Mouse (Mus musculus) fibroblast of lung, adult 2 months (primary cell): ENCODE data around the gene Immp2l.
"Not testable (repeated sequence)": the region's sequence is repeated elsewhere in the genome, so short reads cannot be mapped to it uniquely, and the experiment has no call there.

Experiments used
- DNase-seq: peaks from one replicate; pipeline ENCODE4 v3.0.0-alpha.2; 2011; ENCODE audit warnings: low read depth

Immp2l gene

DNA sequence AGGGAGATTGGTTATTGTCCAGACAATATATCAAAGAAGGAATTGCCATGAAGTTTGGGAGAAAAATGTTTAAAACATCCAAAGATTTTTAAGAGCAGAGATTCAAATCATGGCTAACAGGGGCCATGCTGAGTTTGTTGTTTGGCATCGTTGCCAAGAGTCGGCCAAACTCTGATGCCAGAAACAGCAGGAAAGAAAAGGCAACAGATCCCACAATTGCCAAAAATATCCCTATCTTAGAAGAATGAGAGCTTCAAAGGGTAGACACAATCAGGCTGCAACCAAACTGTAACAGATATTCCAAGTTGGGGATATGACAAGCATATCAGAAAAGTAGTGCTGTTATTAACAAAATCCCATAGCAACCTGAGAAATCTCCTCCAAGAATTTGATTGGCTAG, 686.7 kb downstream of the Immp2l start:
- DNase-seq, result no peak

DNA sequence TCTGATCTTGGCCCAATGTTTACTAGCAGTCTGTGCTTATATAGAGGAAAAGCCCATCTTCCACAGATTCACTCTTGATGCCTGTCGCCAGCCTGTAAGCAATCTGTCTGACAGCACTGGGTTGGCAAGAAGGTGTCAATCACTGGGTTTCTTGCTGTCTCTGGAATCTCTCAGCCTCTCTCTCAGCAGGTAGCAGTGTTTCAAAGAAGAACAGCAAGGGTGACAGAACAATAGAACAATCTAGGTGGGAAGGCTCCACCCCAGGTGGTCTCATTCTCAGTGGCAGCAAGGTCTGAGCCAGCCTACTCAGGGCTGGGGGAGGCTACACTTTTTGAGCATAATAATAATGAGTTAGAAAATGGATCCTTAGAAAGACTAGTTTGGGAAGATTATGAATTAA, 693.1 kb downstream of the Immp2l start:
- DNase-seq, result no peak

DNA sequence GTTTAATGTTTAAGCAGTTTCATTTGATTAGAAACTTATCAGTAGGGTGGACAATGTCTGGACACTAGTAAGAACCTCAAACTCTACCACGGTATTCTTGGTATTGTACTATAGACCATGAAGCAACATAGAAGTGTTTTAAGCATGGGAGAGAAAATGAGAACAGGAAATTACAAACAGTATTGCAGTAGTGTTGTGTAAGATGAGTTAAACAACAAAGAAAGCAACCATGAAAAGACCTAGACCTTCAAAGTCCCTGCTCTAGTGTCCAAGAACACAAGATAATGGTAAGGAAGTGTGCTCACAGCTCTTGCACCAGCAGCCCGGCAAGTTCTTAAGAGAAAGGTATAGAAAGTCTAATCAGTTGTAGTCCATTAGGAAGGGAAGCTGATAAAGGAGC, 700.7 kb downstream of the Immp2l start:
- no peak for DNase-seq

DNA sequence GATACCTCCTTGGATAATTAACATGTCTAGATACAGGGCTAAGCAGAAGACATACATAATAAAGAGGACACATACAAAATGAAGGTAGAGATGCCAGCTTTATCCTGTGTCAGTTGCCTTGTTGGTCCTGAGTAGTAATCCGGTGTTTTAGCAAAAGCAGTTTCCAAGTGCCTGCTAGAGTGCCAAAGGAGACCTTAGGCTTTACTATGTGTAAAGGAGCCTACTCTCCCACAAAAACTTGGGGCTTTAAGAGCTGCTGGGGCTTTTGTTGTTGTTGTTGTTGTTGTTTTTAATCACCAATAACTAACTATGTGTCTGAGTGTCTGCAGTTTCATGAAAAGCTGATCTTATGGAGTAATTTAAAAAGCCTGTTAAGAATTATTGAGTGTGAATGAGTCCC, 702.8 kb downstream of the Immp2l start:
- no peak for DNase-seq

DNA sequence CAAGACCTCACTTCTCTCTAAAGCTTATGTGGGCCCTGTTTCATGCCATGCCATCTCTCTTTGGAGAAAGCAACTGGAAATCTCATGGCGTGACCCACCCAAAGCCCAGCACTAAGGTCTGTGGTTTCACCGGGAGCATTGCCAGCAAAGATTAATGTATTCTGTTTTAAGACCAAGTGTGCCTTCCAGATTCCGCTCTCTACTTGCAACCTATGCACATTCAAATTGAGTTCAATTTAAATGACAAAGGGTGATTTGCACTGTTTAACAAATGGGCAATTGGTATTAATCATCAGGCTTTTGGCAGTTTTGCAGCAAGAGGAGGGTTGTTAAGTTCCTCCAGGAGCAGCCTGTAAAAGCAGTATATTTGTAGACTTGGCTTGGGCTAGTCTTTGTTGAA, 703.3 kb downstream of the Immp2l start:
- DNase-seq, result peak; percentile 35

DNA sequence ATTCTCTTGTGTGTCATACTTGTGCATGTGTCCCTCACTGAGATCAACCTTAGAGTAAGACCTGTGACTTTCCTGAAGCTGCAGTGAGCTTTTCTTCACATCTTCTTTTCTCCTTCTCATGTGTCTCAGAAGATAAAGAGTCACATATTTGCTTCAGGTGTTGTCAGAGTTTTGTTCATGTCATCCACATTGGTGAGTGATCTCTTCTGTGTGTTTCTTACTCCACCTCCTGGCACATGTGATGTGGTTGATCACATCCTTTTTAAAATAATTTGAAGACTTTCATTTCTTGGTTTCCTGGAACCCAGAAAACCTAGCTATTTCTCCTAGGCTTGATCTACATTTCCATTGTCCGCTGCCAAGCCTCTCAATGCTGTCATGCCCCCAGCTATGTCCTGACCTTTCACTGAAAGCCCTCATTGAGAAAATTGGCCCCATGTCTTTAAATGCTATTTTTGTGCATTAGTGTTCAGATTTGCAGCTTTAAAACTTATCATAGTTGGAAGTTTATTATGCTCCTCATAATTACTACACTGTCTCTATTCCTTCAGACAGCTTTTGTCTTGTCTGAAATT, 704.0 kb downstream of the Immp2l start:
- no peak for DNase-seq

DNA sequence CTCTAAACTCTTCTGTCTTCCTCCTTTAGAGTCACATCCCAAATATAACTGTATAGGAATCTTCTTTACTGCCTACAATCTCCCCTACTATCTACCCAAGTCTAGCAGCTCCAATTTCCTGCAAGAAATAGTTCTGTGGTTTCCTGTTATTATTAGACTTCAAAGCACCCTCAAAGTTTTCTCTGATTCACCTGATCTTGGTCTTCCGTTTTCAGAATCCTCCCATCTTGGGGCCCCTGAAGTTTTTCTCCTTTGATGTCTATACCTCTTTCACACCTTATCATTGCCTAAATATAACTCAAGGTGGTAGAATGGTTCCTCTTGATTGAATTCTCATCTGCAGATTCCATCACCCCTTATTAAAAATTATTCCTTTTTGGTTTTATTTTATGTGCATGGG, 704.6 kb downstream of the Immp2l start:
- no peak for DNase-seq

DNA sequence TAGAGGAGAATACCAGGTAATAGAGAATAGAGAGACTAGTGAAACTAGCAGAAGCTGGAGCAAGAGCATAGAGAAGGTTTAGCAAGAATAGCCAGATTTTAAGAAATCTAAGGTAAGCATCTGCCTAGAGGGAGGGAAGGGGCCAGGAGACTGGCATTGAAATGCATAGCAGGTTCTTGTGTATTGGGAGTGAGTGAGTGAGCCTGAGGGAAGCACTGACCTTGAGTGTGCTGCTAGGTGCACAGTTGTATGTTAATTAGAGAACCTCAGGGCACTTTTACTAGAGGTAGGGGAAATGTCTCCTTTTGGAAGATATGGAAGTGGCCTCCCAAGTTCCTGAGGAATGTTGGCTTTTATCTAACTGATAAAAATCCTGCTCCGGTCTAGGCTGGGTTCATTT, 705.9 kb downstream of the Immp2l start:
- no peak for DNase-seq

DNA sequence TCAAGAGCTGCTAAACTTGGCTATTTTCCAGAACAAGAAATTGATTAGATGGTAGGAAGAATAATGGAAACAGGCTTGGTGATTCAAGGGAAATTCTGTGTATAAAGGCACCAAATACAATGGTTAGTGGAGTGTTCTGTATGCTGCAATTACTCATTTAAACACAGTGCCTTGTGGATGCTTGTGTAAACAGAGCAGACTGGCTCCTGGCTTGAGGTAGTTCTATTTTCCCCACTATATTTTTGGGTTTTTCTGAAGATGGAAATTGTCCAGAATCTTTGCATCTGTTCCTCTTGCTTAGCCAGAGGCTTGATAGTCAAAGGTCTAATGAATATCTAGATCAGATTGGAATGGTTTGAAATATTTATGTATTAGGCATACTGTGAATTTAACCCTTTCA, 709.3 kb downstream of the Immp2l start:
- no peak for DNase-seq

DNA sequence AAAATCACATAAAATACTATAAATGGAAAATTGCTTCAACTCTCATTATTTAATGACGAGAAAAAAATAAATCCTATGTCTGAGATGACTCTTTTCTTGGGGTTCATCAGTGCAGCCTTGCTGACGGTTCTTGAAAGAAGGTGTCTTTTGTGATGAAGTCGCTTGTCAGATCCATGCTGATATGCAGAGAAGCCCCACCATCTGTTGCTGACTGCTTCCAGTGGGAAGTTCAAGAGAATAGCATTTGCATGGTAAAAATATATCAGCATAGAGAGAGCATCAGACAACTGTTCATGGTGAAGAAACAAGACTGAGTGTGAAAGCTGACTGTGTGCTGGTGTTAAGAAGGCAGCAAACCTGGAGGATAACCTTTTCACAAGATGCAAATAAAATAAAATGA, 719.0 kb downstream of the Immp2l start:
- DNase-seq, result no peak

DNA sequence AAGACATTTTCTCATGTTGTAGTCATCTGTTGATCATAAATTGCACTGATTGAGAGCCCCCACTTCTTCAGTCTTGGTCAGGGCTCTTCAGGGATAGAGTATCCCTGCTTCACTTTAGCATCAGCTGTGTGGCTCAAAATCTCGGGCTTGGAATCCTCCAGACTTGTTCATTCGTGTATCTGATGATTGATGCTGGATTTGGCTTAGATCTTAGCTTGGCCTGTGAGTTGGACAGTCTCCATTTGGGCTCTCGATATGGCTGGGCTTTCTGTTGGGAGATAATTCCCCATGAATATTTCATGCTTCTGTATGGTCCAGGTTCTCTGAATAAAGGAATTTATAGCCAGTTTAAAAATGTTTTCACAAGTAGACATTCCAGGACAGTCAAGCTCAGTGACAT, 739.5 kb downstream of the Immp2l start:
- no peak for DNase-seq

DNA sequence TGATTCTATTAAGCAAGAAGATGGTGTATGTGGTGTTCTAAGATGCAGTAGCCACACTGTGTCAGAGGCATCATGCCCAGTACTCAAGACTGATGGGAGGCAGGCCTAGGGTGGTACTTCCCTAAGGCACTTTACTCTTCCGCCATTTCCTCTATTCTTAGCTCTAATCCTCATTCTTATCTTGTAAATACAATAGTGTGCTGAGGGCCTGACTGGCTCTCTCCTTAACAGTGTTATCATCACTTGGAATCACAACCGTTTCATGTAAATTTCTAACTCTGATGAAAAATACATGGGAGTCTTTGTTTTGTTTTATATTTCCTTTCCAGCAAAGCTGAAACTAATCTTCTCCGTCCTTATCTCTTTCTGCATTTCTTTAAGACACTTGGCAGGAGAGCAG, 750.1 kb downstream of the Immp2l start:
- DNase-seq, result no peak

DNA sequence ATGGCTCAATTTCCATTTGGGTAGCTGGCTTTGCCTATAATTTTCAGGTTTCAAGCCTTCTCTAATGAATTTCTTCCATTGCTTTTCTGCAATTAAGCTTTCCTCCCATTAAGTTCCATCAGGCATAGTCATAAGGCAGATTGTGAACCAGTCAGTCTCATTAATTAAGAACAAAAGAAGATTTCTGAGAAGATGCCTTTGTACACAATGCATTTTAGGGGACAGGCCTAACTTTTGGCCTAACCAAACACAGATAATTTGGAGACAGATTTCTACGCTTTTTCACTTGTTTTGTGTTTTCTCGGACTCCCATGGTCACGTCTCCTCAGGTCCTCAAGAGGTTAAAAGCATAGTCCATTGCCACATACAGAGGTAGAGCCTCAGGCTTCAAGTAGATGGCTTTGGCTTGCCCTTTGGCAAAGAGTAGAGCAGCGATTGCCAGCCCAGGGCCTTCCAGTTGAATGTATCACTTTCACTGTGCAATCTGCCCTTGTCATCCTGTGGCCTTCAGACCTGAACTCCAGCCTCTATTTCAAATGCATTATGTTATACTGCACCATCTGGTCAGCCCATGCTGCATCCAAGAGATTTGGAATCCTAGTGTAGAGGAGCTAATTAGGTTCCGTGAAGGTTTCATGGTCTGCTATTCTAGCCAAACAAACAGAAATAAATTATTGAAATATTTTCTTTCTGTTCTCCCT, 750.9 kb downstream of the Immp2l start:
- no peak for DNase-seq

DNA sequence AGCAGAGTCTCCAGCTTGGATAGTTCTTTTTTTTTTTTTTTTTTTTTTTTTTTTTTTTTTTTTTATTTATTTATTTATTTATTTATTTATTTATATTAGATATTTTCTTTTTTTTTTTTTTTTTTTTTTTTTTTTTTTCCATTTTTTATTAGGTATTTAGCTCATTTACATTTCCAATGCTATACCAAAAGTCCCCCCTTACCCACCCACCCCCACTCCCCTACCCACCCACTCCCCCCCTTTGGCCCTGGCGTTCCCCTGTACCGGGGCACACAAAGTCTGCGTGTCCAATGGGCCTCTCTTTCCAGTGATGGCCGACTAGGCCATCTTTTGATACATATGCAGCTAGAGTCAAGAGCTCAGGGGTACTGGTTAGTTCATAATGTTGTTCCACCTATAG, 753.9 kb downstream of the Immp2l start:
- not testable (repeated sequence) for DNase-seq

DNA sequence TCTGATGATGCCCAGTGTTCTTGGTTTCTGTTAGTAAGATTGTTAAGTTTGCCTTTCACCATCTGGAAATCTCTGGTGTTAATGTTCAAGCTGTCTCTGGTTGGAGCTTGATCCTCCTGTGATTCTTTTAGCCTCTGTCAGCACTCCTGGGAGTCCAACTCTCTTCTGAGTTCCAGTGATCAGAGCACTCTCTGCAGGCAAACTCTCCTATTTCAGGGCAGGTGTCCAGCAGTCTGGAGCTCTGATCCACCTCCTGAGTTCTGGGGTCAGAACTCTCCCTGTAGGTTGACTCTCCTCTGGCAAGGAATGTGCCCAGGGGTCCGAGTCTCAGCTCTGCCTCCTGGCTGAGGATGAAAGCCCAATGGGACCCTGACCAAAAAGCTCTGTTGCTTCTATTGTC, 769.8 kb downstream of the Immp2l start:
- not testable (repeated sequence) for DNase-seq

DNA sequence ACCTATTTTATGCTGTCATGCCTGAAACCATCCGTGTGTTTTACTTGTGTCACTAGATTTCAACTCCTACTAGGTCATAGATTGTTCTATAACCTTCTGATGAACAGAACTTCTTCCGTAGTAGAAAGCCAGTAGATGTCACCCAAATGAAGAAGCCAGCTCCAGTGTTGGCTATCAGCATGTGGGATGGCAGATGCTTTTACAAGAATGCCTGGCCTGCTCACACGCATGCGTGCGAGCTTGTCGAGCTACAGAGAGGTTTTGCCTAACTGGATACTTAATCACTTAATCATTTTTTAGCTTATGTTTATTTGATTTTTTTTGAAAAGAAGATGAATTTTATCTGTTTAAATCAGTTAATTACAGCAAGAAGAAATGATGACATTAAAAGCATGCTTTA, 805.6 kb downstream of the Immp2l start:
- no peak for DNase-seq

DNA sequence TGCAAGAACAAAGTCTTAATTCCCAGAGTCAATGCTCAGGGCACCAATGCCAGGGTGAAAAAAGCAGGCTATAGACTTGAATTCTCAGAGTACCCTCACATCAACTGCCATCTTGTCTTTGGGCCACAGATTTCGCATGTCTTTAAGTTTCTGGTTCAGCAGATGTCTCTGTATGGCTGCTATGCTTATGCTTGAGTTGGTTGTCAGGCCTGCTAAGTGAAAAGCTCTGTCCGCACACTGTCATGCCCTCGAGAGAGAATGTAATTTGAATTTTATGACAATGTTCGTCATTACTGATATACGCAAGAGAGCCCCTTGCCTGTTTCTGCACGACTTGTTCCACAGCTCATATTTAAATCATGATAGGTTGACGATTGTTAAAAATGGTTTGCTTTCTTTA, 807.8 kb downstream of the Immp2l start:
- DNase-seq, result no peak

DNA sequence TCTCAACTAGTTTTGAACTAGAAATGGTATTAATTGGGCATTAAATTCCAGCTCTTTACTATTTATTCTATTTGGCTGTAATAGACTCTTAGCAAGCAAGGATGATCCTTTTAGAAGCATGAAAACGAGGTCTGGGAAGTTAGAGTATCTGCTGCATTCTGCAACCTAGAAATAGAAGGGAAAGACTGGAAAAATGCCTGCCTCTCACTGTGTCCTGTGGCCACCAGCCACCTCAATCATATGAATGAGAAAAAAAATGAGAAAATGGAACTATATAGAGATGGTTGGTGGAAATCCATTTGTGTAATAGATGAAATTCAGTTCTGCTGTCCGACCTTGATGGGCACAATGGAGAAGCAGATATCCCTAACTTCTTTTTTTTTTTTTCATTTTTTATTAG, 810.8 kb downstream of the Immp2l start:
- no peak for DNase-seq

DNA sequence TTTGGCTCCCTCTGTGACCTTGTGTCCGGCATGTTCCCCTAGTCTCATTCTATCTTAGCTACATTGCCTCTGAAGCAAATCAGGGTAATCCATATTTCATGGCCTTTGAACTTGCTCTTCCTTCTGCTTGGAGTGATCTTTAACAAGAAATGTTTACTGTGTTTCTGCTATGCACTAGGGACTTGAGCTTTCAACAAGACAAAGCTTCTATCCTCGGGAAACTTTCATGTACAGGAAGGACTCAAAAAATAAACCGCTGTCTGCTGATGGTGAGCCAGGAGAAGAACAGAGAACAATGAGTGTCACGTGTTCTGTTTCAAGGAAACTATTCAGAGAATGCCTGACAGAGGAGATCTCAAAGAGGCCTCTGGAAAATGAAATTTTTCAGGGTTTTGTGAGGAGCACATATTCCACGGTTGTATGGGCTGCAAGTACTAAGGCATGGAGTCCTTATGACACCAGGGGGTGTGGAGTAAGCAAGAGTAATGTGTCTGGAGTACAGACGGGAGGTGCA, 814.5 kb downstream of the Immp2l start:
- no peak for DNase-seq

DNA sequence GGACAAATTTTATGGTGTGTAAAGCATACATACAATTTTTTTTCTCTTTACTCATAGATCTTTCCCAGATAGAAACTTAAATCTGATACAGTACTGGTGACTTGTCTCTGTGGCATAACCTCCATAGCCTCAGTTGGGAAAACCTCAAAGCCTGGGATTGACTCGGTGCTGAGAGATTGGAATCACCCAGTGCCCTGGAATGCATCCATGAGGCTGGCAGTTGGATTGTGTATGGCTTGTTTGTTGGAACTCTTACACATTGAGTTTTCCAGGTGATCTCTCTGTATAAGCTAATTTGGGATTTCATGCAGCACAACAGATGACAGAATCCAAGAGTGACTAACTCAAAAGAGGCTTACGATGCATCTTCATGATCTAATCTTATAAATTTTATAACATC, 815.4 kb downstream of the Immp2l start:
- DNase-seq, result no peak

DNA sequence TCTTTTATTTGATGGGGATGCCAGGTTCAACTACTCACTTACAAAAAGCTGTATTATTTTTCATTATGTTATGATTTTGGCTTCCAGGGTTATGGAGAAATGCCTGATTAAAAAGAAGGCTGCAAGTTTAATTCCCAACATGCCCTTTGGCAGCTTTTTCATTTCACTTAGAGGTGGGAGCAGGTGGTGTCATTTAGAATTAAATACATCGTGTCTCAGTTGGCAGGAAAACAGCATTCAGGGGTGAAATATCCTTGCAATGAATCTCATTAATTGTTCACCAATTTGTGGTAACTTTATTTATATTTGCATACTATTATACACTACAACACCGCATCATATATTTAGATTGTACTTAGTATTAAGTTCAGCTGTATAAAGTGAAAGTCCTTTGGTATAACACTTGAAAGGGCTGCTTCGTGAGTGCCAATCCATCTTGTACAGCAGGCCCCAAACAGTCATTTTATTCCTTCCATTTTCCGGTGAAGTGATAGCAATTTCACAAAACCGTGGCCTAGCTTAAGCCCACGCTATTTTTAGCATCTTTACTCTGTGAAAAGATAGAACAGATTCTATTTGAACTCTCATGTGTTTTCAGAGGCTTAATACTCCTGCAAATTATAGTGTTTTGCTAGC, 818.9 kb downstream of the Immp2l start:
- DNase-seq, result no peak

DNA sequence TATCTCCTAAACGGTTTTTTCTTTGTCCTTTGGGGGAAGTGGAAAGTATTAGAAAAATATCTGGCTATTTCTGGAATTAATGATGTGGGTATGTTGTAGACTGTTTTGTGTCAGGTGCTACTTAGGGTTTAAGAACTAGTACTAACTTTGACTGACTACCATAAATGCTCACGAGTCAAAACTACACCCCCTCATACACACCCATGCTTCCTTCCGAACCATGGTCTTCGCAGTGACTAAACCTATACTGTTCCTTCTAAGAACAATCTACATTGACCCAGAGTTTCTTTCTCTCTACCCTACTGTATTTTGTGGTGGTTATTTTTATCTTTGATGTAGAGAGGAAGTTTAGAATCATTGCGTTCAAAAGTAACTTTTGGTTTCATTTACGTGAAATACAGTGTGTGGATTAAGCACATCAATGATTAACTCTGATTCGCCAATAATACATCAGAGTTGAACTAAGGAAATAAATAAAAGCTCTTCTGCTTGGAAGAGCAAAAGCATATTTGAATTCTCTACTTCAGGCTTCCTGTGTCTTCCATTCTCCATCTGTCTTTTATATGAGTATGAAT, 828.1 kb downstream of the Immp2l start:
- DNase-seq, result no peak

DNA sequence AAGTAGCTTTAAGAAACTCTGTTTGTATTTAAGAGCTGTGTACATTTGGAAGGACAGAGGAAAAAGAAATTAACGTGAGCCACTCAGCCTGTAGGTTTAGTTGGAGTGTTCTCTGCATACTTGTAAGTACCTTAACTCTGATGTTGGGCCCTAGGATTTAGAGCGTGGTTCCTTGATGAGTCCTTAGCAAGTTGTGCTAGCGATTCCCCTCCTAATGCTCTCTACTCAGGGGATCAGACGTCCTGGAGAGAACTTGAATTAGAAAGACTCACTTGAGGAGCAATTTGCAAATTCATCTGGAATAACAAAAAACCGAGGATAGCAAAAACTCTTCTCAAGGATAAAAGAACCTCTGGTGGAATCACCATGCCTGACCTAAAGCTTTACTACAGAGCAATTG, 835.8 kb downstream of the Immp2l start:
- DNase-seq, result not testable (repeated sequence)
